Mouse (Mus musculus) adrenal gland, adult 2 months (tissue): ENCODE measurements around the gene Mllt6. TPM values are rescaled to one million over a fixed set of nuclear protein-coding genes. Genes with fewer than 3 reads are reported as not detected.
"Not testable (repeated sequence)": the region's sequence is repeated elsewhere in the genome, so short reads cannot be mapped to it uniquely, and the experiment has no call there.

Source experiments
- DNase-seq: peaks from one replicate; pipeline ENCODE4 v3.0.0; 2021
- polyA plus RNA-seq: library from polyadenylated mRNA; depleted of rRNA; stranded (reverse); fragments of >200 nt; gene quantifications from 2 replicates; pipeline ENCODE4 v1.2.3, GENCODE M21; 2012
- total RNA-seq, 2 experiments: library from RNA; stranded (reverse); gene quantifications; 2 replicates each; pipeline ENCODE4 v1.2.3; 2021

The Mllt6 gene
- total and polyA plus RNA-seq, 3 experiments, result 30.6 to 73.0 (median 51.2) TPM

DNA sequence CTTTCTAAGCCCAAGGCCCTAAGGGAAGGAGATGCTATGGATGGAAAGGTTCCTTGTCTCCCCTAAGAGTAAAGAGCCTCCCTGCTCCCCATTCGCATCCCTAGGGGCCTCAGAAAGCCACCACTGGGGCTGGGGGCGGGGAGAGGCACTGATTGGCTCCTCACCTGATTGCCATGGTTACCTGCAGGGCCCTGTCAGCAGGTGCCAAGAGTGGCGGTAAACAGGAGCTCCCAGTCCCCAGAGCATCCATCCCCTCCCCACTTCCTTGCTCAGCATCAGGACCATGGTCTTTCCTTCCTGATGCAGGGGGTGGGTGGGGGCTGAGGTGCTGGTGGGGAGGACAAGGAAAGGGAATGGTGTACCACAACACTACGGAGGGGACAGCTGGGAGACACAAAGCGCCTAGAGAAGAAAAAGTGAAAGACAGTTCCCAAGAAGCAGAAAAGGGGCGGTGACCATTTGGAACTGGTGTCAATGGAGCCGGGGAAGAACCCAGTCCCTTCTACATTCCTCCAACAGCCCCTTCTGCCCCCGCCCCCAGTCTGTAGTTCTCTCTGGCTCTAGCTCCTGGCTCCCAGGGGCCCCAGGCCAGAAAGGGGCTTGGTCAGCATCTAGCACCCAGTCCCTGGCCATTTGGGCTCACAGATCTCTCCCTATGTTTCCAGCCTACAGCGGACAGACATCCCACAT is 32.6 kb downstream of the Mllt6 start:
- DNase-seq, result no peak

DNA sequence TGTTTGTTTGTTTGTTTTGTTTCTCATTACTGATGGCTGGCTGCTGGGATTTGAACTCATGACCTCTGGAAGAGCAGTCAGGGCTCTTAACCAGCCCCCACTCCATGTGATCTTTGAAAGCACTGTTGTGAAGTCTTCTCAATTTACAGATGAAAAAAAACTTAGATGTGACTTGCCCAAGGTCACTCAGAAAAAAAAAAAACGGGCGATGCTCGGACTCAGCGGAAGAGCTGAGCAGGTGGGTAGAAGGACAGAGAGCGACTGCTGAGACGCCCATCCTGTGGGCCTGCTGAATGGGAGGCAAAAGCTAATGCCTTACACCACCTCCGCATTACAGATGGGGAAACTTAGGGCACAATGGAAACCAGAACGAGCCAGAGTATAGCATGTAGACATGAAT is 33.5 kb downstream of the Mllt6 start:
- DNase-seq, result no peak

GRCm38 (mm10) chr11:97697199-97697890 is 34.1 kb downstream of the Mllt6 start:
- no peak for DNase-seq

DNA sequence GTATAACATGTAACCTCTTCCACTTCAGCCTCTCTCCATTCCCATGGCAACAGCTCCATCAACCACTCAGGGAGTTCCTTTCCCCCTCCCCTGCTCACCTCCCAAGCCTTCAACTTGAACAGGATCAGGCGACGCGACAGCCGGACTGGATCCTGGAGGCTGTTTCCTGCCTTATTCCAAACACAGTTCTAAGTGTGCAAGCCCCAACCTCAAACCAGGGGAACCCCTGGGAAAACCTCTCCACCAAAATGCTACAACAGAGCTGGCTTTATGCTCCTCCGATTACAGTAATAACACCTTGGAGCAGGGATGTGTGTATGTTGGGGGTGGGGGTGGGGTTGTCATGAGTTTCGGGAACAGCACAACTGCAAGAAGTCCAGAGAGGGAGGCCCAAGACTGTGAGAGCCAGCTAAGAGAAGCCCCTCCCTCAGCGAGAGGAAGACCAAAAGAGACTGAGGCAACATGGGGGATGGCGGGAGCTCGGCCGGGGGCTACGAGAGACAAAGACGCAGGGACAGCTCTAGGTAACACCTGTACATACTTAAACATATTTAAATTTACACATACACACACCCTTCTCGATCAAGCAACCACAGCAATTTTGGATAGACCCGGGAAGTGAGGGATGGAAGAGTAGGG is 34.8 kb downstream of the Mllt6 start:
- DNase-seq, result no peak

- peak; percentile 86 for DNase-seq
These were observed 35.8 kb downstream of the Mllt6 start for GRCm38 (mm10) chr11:97698741-97699611.

GRCm38 (mm10) chr11:97699626-97700002 is 36.4 kb downstream of the Mllt6 start:
- DNase-seq, result peak; percentile 88

DNA sequence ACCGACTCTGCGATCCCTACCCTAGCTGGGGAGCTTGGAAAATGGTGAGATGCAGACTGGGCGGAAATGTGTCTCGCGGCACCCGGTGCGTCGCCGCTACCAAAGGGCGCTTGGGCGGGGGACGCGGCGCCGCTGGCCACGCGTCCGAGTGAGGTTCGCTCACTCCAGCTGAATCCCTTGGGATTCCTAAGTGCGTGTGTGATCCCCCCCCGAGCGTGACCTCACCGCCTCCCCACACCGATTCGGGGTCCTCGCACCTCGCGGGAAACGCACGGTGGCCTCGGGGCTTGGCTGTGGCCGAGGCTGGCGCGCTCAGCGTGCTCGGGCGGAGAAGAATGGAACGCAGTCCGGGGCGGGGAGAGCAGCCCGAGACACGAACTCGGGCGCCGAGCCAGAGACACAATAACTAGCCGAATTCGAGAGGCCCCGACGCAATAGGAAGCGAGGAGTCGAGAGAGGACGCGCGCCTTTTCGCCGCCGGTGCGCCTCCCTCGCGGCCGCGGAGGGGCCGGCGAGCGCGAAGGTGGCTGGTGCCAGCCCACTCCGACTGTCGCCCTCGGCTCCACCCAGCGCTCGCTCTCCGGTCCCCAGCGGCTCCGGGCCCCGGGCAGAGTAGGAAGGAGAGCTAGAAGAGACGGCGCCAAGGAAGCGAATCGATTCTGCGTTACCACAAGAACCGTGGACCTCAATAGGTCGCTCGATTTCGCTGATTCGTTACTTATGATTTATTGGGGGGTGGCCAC is 37.0 kb downstream of the Mllt6 start, which contains the start of gene Pcgf2:
Gene Pcgf2, minus strand, starts transcription at position 495 of the 743 bp plus-strand sequence.
- peak; percentile 89 for DNase-seq

DNA sequence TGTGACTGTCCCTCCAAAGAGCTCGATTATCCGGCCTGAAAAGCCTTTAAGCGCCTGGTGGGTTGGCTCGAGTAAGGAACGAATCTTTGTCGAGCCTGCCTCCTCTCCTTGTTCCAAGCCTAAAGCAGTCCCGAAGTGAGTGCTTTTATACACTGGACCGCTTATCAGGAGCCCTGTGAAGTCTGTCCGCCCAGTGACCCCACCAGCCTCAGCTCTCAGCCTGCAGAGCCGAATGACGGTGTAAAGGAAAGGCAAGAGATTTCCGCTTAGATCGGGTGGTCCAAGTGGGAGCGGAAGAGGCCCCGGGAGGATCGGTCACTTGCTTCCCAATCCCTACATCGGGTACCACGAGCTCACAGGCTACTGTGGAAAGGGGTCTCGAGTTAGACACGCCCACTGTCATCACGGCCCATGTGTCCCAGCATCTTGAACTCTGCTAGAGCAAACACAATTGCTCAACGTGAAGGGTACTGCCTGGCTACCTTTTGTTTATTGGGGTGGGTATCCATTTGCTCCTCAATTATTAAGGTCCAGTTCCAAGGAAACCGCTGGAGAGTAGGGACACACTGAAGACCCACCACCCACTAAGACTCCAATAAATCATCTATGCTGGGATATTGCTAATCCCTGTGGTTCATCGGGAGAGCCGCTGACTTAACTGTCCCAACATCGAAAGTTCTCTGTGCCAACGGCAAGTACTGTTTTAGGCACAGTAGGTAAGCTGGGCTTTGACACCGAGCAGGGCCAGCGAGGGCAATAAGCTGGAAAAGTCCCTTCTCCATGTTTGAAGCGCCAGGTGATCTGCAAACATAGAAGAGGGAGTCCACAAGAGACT is 37.7 kb downstream of the Mllt6 start:
- no peak for DNase-seq

- no peak for DNase-seq
These were observed 38.6 kb downstream of the Mllt6 start for GRCm38 (mm10) chr11:97701581-97702392.

DNA sequence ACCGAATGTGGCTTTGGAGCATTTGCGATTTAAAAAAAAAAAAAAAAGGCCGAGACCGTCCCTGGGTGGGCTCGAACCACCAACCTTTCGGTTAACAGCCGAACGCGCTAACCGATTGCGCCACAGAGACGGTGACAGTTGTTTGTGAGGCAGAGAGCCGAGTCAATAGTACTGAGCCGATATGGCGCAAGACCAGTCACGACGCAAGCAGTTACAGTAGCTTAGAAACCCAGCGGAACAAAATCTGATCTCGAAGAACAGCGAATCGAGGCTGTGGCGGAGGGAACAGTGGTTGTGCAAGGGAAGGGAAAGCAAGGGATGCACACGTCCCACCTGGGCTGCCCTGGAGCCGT is 39.2 kb downstream of the Mllt6 start:
- peak; percentile 90 for DNase-seq

GRCm38 (mm10) chr11:97703039-97703826 is 40.0 kb downstream of the Mllt6 start, which contains the start of gene Psmb3:
Gene Psmb3 (plus strand): TSS chr11:97703399.
- peak; percentile 99 for DNase-seq

DNA sequence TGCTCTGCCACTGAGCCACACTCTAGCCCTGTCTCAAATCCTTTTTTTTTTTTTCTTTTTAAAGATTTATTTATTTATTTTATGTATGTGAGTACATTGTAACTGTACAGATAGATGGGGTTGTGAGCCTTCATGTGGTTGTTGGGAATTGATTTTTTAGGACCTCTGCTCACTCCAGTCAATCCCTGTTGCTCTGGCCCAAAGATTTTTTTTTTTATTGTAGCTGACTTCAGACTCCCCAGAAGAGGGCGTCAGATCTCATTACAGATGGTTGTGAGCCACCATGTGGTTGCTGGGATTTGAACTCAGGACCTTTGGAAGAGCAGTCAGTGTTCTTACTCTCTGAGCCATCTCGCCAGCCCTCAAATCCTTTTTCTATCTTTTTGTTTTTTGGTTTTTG is 46.9 kb downstream of the Mllt6 start:
- not testable (repeated sequence) for DNase-seq

DNA sequence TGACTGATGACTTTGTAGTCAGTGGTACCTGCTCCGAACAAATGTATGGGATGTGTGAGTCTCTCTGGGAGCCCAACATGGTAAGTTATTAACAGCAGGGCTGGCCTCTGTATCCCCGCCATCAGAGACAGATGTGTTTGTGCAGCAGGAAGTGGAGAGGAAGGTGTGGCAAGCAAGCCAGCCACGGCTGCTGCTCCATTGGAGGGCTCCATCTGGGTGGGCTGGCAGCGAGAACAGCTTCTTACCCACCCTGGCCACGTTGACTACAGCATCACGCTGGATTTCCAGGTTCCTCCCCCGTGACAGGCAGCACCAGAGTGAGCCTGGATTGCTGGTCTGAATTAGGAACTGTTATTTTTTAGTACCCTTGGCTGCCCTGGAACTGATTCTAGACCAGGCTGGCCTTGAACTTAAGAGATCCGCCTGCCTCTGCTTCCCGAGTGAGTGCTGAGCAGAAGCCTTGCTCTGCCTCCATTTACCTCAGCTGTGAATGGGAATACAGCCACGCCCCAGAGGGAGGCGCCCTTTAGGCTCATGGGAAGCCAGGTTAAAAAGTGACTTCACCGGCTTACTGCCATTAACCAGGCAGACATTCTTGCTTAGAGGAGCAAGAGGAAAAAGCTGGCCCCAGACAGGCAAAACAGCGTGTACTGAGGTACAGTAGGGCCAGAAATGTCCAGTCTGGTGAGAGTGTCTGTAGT is 48.1 kb downstream of the Mllt6 start:
- no peak for DNase-seq

- no peak for DNase-seq
These were observed 49.1 kb downstream of the Mllt6 start for GRCm38 (mm10) chr11:97712286-97712685.

GRCm38 (mm10) chr11:97713896-97714295 is 50.7 kb downstream of the Mllt6 start:
- peak; percentile 86 for DNase-seq

DNA sequence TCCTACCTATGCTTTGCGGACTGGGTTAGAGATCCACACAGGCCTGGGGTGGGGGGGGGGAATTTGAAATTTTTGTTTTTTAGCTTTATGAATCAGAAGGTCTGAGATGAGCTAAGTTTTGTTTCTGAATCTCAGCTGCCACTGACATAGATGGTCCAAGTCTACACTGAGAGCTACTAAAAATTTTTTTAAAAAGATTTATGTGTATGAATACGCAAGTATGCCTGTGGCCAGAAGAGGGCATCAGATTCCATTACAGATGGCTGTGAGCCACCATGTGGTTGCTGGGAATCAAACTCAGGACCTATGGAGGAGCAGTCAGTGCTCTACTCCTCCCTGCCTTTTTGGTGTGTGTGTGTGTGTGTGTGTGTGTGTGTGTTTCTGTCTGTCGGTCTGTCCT is 51.1 kb downstream of the Mllt6 start:
- DNase-seq, result no peak

DNA sequence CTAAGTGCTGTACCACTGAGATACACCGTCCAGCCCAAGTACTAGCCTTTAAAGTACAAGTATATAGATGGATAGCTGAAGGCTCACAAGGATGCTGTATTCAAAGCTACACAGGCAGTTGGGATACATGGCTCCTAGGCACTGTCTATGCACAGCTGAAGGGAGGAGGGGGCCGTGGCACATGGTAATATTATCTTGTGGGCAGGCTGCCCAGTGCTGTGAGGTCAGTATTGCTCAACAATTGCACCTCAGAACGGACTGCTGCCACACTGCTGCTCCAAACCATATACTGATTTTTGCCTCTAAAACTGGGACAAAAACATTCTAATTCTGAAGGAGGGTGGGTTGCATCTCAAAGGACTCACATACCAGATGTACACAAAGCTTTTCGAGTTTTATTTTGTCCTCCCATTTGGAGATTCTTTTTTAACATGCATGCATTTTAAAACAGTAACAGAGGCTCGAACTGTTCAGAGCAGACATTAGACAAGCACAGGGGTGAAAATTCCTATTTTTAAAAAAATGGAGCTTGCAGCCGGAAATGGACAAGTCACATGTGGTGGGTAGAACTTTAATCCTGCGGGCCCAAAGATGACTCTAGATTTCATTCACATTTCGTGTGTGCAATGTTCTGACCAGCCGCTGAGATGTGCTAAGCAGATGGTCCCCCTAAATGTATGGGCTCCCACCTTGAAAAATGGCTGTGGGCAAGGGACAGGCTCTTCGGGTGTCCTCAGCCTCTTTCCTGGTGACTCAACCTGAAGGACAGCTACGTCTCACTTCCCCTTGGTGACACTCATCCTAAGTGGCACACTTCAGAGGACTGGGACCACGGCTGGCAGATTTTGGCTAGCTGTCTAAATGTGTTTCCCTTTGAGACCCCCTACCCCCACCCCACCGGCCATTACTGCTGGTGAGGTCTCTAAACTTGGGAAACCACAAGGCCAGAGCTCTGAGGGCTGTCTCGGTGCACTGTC is 51.9 kb downstream of the Mllt6 start:
- peak; percentile 87 for DNase-seq
